Mouse (Mus musculus) spleen, adult 18-20 months (tissue): ENCODE data around the gene Ccdc157.
A peak's percentile ranks its signal among the peaks of the same experiment; 100 is the strongest.
"Not testable (repeated sequence)": the region's sequence is repeated elsewhere in the genome, so short reads cannot be mapped to it uniquely, and the experiment has no call there.

Experiments used
- DNase-seq, 2 experiments: peaks; one replicate each; pipeline ENCODE4 v3.0.0; 2022; ENCODE audit warnings: mixed read lengths in 2 of 2

The Ccdc157 gene

DNA sequence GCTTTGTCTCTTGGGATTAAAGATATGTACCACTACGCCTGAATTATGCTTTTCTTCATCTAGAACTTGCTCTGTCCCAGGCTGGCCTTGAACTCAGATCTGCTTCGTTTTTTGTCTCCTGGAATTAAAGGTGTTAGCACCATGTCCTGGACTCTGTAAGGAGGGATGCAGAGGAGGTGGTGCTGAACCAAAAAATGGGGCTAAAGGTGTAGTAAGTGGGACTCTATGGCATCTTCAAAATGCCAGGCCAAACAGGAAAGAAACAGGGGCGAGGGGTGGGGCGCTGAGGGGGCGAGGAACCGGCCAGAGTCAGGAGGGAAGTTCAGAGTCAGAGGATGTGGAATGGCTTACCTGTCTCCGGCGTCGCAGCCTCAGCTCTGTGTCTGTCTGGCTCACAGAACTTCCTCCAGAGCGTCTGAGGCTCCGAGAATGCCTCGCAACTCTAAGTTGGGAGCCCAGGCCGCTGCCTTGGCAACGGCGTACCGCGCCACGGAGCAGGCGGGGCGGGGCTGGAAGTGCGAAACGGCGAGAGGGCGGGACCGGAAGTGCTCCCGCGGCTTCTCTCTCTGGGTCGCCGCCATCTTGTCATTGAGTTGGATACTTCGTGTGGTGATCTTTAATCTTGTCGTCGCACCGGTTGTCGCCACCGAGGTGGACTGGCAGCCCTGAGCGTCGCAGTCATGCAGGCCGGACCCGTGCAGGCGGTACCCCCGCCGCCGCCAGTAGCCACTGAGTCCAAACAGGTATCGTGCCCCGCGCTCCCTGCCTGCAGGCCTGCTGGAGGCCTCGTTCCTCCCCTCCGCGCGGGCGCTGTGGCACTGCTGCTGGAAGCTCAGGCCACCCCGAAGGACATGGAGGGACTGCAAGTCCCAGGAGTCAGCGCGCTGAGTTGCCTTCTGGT lies at the start of gene Ccdc157, which contains the start of gene Sf3a1:
Gene Ccdc157, minus strand, starts transcription at position 486 of the 901 bp plus-strand sequence.
Gene Sf3a1, plus strand, starts transcription at position 543 of the 901 bp plus-strand sequence.
- peak; percentile 87 to 93 for DNase-seq

GRCm38 (mm10) chr11:4209556-4209955 lies 49.5 kb upstream of the Ccdc157 start:
- DNase-seq = no peak

DNA sequence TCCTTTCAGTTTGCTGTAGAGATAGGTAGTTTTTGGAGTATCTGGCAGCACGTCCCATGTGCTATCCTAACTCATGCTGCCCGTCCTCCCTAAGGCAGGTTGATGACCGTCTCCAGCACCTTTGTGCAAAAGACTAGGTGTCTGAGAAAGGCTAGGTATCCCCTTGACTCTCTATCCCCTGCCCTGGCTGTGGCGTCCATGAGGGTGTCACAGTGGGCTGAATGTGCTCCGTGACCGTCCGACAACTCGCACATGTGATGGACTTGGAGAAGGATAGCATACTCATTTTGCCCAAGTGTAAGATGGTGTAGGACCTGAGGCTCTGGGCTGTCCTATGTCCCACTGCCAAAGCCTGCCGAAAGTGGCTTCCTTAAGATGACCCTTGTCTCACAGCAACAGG lies 47.6 kb upstream of the Ccdc157 start:
- no peak for DNase-seq

DNA sequence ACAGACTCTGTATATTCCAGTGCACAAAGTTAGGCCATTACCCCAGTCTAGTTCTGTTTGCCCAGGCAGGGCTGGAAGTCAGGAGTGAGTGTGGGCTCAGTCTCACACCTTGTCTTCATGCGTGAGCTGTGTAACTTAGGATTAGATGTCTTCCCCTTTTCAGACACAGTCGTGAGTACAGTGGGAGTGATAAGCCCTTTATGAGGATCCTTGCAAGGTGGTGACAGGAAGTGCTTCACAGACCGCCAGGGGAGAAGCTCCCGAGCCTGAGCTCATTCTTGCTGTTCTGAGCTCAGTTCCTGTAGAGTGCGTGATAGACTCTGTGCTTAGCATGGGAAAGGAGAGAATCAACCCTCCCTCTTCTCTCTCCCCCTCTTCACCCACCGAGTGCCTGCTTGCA lies 46.5 kb upstream of the Ccdc157 start:
- no peak for DNase-seq

GRCm38 (mm10) chr11:4205951-4206350 lies 45.9 kb upstream of the Ccdc157 start:
- no peak for DNase-seq

GRCm38 (mm10) chr11:4205097-4205655 lies 45.1 kb upstream of the Ccdc157 start:
- no peak for DNase-seq

DNA sequence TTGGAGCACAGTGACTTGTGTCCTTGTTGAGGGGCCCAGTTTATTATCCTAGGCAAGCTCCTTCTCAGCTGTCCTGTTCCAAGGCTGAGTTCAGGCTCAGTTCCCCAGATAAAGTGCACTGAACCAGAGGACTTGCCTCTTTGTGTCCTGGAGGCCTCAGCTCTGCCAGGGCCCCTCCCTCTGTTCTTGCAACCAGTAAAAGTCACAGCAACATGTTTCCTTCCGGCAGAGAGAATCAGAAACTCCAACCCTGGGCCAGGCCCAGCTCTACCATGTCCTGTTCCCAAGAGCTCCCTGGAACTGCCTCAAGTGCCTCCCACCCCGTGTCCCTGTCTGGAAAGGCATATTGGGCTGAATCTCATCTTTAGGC lies 43.6 kb upstream of the Ccdc157 start:
- peak in 1 of 2 experiments; percentile 33 for DNase-seq

GRCm38 (mm10) chr11:4202995-4203704 lies 43.1 kb upstream of the Ccdc157 start:
- no peak for DNase-seq

DNA sequence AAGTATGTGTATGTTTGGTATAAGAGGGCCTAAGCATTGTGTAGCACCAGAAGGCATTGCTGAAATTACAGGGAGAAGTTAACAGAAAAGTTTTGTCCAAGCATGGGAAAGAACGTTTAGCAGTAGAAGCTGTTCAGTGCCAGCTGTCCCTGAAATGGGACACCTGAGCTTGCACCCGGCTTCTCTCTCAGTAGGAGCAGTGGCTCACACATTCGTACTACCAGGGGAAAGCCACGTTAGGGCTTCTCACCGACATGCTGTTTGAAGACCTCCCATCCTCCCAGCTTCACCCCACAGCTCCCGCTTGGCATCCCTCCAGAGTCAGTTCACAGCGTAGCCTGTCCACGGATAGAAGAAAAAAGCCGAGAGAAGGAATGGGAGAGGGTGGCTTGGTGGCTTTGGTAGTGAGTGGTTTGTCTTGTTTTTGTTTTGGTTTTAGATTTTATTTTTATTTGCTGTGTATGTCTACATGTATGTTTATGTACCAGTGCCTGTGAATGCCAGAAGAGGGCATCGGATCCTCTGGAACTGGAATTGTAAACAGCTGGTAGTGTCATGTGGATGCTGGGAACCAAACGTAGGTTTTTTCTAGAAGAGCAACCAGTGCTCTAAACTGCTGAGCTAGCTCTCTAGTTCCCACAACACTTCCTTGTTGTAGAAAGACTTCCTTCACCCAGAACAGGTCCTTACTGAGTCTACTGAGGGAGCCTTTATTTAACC lies 42.0 kb upstream of the Ccdc157 start:
- DNase-seq = no peak

GRCm38 (mm10) chr11:4197691-4198090 lies 37.6 kb upstream of the Ccdc157 start:
- no peak for DNase-seq

DNA sequence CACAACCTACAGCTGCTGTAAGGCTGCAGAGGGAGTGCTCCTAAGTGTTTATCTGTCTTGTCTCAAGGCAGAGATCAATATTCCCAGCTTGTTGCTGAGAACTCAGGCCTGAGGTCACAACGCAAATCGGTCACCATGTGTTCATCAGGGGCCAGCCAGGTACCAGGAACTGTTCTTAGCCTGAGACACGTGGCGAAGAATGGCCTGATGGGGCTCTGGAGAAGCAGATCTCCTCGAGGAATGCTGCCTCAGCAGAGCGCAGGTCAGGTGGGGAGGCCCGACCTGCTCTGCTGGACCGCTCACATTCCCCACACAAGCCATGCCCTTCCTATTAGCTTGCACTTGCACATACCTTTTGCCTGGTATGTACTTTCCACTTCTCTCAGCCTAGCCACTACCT lies 36.5 kb upstream of the Ccdc157 start:
- no peak for DNase-seq

DNA sequence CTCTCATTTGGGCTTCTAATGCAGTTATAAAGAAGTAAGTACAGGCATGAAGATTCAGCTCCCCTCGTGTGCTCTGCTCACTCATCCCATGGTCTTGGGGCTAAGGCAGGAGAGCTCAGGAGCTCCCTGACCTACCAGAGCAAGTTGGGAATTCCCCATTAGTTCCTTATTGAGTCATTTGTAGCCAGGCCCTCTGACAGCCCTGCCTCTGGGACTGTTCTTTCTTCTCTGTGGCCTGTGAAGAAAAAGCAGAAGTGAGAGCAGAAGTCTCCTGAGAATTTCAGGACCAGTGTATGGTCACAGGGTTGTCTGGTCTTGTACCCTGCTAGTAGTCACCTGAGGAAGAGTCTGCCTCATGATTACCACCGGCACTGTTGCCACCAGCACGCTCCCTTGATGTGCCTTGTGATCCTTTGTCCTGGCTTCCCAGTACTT lies 35.5 kb upstream of the Ccdc157 start:
- peak; percentile 30 to 48 for DNase-seq

GRCm38 (mm10) chr11:4193420-4193819 lies 33.3 kb upstream of the Ccdc157 start:
- DNase-seq = no peak

GRCm38 (mm10) chr11:4192757-4193156 lies 32.7 kb upstream of the Ccdc157 start:
- DNase-seq = no peak

DNA sequence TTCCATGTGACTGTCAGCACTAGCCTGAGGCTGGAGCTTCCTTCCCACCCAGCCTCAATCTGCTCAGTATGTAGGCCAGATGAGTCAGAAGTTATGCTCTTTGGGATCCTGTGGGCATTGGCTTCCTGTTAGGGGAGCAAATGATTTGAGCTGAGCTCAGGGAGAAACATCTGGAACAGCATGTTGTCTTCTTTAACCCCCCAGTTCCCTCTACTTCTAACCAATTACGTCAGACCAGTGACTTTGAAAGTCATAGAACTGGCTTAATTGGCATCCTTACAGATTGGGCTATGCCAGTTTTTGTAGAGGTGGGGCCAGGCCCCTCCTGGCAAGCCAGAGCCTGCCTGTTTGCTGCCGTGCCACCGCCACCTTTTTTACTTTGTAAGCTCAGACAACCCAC lies 30.6 kb upstream of the Ccdc157 start:
- no peak for DNase-seq

GRCm38 (mm10) chr11:4189182-4189581 lies 29.1 kb upstream of the Ccdc157 start:
- no peak for DNase-seq

DNA sequence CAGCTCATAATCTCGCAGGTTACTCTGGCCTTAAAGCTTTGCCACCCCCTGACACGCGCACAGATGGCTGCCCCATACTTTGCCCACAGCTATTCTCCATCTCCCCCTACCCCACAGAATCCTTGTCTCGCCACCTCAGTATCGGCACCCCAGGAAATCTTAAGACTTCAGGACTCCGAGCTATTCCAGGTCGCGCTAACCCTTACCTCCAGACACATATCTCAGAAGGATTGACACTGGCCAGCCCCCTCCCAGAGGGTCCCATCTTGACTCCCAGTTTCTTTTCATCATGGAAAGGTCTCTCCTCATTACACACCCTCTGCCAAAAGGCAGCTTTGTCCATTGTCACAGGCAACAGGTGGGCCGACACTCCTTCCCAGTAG lies 27.2 kb upstream of the Ccdc157 start:
- DNase-seq = no peak

- peak; percentile 97 to 98 for DNase-seq
Observed at GRCm38 (mm10) chr11:4186486-4187317, 26.6 kb upstream of the Ccdc157 start, which contains the start of gene Tbc1d10a. Gene Tbc1d10a, plus strand, starts transcription at chr11:4186789.

GRCm38 (mm10) chr11:4185480-4185879 lies 25.4 kb upstream of the Ccdc157 start:
- DNase-seq = not testable (repeated sequence)

DNA sequence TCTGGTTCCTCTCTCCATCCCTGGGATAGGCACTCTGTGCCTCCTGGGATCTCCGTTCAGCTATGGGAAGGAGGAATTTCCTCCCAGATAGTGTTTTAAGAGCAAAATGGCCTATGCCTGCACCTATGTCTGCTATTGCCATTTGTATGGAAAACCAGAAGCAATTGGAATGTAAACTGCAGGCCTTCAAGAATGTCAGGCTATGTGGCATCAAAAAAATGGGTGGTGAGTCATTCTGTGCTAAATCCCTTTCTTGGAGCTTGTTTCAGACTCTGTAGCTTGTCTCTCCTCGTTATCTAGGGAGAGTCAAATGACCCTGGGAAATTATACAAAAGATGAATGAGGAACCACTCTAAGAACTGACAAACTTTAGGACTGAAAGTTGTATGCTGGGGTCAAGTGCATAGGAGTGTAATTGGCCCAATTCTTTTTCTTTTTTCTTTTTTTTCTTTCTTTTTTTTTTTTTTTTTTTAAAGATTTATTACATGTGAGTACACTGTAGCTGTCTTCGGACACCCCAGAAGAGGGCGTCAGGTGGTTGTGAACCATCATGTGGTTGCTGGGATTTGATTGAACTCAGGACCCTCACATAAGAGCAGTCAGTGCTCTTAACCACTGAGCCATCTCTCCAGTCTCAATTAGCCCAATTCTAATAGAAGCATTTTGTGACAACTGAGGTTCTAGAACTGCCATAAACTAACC lies 24.3 kb upstream of the Ccdc157 start:
- no peak for DNase-seq

- DNase-seq = no peak
Observed at GRCm38 (mm10) chr11:4183511-4183910, 23.4 kb upstream of the Ccdc157 start.
